Mouse (Mus musculus): ENCODE data around the gene Ei24.

- TF ChIP-seq CTCF (IDR thresholded peaks at IDR 0.05; ENCODE audit: control insufficient read depth, insufficient read depth, low read length) (no peak), POLR2A (IDR thresholded peaks at IDR 0.05; ENCODE audit: borderline replicate concordance, control insufficient read depth, low read depth, low read length) (no peak)
Measured at GRCm38 (mm10) chr9:36814486-36814885, 17.3 kb upstream of the Ei24 start.
